Mouse (Mus musculus) gastrocnemius, postnatal 14 days (tissue): Measurements from ENCODE around the gene Mgarp. TPM values are rescaled to one million over a fixed set of nuclear protein-coding genes. Genes with fewer than 3 reads are reported as not detected.
A peak's percentile ranks its signal among the peaks of the same experiment; 100 is the strongest.
"Not testable (repeated sequence)": the region's sequence is repeated elsewhere in the genome, so short reads cannot be mapped to it uniquely, and the experiment has no call there.

ENCODE experiments used
- DNase-seq: peaks from one replicate; pipeline ENCODE4 v3.0.0; 2021; ENCODE audit warnings: mixed read lengths
- intact Hi-C: fragments of 180-260 bp; cut with DNase I; formaldehyde crosslinking; loops from one replicate; pipeline ENCODE4 v1.15.1; 2025; ENCODE audit warnings: low total_unique reads
- total RNA-seq, 2 experiments: library from RNA; stranded (reverse); gene quantifications; 2 replicates each; pipeline ENCODE4 v1.2.3; 2021

Mgarp gene
- total RNA-seq, 2 experiments from 2014 or later, result 0.24 to 0.29 TPM

DNA sequence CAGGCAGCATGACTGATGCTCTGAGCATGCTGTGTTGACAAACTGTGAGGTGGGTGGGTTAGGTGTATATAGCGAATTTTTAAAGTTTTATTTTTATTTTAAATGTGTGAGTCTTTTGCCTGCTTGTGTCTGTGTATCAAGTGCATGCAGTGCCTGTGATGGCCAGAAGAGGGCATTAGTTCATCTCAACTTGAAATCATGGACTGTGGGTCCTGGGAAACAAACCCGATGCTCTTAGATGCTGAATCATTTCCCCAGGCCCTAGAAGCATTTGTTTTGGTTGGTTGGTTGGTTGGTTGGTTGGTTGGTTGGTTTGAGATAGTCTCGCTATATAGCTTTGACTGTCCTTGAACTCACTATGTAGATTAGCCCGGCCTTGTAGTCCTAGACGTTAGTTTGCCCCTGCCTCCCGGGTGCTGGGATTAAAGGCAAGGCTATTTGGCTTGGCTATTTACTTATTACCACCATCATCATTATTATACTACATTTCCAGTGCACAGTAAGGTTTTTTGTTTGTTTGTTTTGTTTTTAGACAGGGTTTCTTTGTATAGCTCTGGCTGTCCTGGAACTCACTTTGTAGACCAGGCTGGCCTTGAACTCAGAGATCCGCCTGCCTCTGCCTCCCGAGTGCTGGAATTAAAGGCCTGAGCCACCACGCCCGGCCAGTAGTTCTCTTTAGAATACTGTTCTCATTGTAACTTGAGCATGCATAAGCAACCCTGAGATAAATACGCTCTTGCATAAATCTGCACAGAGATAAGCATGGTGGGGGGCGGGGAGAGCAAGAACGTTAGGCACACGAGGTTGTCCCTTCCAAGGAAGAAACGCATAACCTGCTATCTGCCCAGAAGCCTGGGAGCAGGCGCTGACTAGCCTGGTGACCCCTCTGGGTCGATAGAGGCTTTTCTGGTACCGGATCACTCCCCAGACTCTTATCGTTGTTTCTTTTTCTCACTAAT is 21.0 kb downstream of the Mgarp start:
- intact Hi-C loops, result no loop called here
- peak; percentile 39 for DNase-seq

DNA sequence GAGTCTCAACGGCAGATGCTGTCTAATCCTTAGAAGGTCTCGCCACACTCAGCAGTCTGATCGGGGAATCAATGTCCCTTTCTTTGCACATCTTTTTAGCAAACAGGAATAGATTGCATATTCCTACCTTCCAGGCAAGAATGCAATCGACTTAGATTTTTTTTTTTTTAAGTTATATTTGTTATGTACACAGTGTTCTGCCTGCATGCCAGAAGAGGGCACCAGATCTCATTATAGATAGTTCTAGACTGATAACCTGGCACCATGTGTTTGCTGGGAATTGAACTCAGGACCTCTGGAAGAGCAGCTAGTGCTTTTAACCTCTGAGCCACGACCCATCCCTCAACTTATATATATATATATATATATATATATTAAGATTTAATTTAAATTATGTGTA is 23.0 kb downstream of the Mgarp start:
- no peak for DNase-seq
- intact Hi-C loops, result no loop called here

DNA sequence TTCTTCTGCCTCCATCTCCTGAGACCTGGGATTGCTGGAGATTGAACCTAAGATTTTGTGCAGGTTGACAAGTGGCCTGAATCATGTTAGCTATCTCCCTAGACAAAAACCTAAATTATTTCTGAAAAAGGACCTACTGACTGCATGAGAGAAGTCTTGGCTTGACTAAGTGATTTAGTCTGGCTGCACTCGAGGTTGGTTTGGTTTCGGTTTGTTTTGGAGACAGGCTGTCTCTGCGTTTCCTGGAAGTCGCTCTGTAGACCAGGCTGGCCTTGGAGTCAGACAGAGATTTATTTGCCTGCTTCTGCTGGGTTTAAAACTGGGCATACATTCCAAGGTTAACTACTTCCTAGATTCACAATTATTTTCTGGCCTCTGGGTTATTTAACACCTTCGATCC is 23.7 kb downstream of the Mgarp start:
- no peak for DNase-seq
- intact Hi-C loops, result no loop called here

DNA sequence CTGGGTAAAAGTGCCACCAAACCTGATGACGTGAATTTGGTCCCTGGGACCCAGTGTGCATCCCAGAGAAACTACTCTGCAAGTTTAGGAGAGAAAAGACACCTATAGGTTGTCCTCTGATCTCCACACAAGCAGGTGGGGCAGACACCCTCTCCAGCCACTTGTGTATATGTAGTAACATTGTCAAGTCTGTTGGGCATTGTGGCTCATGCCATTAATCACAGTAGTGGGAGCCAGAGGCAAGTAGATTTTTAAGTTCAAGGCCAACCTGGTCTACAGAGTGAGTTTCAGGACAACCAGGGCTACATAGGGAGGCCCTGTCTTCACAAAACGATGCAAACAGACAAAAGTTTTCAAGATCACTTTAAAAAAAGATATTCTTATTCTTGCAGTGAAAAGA is 24.7 kb downstream of the Mgarp start:
- intact Hi-C loops, result no loop called here
- DNase-seq, result no peak

- no peak for DNase-seq
- intact Hi-C loops, result no loop called here
These were observed 28.5 kb downstream of the Mgarp start for GRCm38 (mm10) chr3:51368011-51368410.

DNA sequence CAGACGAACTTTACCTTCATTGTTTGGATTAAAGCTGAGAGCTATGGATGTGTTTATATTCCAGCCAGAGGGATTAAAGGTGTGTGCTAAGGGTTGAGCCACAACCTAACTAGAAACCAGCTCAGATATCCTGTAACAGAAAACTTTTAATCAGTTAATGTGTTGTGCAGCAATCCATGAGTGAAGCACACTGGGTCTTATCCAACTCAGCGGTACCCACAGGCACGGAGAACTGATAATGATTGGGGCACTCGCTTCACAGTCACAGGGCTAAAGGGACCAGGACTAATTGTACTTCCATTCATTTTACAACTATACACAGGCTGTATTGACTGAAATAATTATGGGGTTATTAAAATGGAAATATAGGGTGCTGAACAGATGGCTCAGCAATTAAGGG is 29.6 kb downstream of the Mgarp start:
- no peak for DNase-seq
- intact Hi-C loops, result loop anchor here (1.0 kb wide), 1 partner anchor 195 kb away; no protein-coding TSS in a partner anchor

GRCm38 (mm10) chr3:51365517-51365882 is 31.0 kb downstream of the Mgarp start:
- intact Hi-C loops, result no loop called here
- no peak for DNase-seq

DNA sequence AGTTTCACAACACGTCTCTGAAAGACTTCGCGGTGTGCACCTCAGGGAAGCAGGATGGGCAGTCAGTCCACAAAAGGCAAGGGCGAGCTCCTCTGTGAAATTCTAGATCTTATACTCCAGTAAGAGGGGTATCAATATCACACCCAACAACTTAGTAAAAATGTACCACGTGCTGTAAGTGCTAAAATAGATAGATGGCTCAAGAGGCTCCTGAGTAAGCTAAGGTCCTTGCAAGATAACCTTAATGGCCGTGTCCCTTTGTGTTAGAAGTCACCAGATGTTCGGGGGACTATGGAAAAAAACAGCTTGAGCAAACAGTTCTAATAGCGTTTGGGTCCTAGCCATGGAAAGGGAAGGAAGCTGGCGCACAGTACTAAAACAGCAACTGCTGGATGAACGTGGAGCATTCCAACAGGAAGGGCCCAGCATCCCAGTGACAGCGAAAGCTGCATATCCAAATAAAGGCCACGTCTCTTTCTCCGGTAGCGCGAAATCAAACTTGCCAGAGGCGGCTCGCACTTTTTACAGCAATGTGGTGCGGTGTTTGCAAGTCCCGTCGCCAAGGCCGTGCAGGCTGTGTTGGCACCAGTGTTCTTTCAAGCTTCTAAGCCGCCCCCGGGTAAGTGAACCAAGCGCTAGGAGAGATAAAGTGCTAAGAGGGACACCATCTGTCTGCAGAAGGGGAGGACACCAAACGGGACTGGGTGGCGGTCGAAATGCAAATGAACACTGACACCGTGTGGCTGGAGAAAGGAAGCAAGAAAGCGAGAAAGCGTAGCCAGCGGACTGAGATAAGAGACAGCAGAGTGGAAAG is 31.6 kb downstream of the Mgarp start:
- peak; percentile 70 for DNase-seq
- intact Hi-C loops, result no loop called here

DNA sequence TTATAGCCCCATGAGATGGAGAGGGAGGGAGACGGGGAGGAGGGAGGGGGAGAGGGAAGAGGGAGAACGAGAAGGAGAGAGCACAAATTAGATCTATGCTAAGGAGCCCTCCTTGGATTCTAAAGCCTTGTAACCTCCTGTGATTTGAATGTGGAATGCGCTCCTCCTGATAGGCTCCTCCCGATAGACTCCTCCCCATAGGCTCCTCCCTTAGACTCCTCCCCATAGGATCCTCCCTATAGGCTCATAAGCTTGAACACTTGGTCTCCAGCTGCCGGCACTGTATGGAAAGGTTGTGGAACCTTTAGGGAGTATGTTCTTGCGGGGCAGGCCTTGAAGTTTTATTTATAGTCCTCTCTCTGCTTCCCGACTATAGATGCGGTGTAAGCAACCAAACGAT is 35.5 kb downstream of the Mgarp start:
- intact Hi-C loops, result no loop called here

DNA sequence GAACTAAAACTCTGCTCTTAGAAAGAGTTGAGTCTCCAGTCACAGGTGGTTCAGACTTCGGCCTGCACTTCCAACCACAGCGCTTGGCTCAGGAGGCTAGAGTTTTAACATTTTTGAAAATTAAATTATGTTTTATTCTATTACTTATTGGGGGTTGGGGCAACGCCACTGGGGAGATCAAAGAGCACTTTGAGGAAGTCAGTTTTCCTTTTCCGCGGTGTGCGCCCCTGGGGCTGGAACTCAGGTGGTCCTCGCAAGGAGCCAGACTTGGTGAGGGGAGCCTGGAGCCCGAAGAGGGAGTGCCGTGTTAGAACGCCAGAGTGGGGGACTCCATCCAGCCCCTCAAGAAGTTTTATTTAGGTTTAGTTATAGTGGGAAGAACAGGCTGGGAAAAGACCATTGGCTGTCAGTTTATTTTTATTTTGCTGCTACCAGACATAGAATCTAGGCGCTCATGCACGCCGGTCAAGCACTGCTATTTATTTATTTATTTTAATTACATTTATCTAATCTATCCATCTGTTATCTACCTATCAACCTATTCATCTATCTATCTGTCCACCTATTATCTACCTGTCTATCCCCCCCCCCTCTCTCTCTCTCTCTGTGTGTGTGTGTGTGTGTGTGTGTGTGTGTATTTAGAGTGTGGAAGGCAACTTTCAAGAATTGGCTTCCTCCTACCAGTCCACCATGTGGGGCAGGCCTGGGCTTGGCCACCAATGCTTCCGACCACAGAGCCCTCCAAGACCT is 36.8 kb downstream of the Mgarp start:
- DNase-seq, result no peak
- intact Hi-C loops, result no loop called here

More for the DNA sequence above, 35.5 kb downstream of the Mgarp start:
- DNase-seq, result no peak

GRCm38 (mm10) chr3:51358660-51359557 is 37.6 kb downstream of the Mgarp start:
- intact Hi-C loops, result no loop called here
- peak; percentile 46 for DNase-seq

GRCm38 (mm10) chr3:51358181-51358580 is 38.4 kb downstream of the Mgarp start:
- intact Hi-C loops, result no loop called here
- DNase-seq, result peak; percentile 36

GRCm38 (mm10) chr3:51357624-51358023 is 38.9 kb downstream of the Mgarp start:
- intact Hi-C loops, result no loop called here
- no peak for DNase-seq

DNA sequence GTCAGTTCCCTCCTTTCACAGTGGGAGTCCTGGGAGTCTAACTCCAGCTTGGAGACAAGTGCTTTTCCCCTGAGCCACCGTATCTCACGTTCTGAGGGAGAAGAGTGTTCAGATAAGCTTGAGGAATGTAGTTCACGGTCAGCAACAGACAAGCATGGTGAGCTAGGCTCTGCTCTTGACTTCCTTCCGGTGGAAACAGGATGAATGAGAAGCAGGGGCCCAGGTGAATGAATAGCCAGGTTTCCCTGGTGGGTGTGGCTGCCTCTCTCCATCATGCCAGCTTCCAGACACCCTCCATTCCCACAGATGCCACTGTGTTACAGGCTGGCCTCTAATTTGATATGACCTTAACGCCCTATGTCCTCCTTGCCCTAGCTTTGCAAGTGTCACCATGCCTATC is 39.5 kb downstream of the Mgarp start:
- intact Hi-C loops, result no loop called here
- DNase-seq, result no peak

GRCm38 (mm10) chr3:51354956-51355355 is 41.6 kb downstream of the Mgarp start:
- intact Hi-C loops, result loop anchor here (5.0 kb wide), 2 partner anchors 68 to 118 kb away; no protein-coding TSS in a partner anchor
- DNase-seq, result not testable (repeated sequence)

GRCm38 (mm10) chr3:51354034-51354427 is 42.5 kb downstream of the Mgarp start:
- DNase-seq, result no peak
- intact Hi-C loops, result loop anchor here (5.0 kb wide), 2 partner anchors 67 to 117 kb away; no protein-coding TSS in a partner anchor

DNA sequence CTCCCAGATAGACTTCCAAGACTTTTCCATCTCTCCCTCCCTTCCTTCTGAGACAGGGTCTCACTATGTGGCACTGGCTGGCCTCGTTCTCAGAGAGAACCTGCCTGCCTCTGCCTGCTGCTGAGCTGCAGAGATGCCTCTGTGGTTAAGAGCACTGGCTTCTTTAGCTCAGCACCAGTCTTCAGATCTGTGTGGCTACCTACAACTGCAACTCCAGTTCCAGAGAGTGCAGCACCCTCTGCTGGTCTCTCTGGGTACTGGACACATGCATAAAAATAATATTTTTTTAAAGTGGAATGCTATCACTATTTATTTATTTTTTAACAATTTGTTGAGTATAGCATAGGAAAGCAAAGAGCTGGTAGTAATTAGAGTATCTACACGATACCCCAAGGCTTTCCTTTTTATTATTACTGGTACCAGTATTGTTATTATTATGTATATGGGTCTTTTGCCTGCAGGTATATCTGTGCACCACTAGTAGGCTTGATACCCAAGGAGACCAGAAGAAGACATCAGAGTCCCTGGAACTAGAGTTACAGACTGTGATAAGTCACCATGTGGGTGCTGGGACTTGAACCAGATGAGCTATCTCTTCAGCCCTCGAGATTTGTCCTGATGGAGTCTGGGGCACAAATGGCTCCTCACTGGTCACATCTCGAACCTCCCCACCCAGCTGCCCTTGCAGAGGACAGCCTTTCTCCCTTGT is 43.1 kb downstream of the Mgarp start:
- DNase-seq, result peak; percentile 40
- intact Hi-C loops, result loop anchor here (5.0 kb wide), 2 partner anchors 66 to 116 kb away; no protein-coding TSS in a partner anchor

DNA sequence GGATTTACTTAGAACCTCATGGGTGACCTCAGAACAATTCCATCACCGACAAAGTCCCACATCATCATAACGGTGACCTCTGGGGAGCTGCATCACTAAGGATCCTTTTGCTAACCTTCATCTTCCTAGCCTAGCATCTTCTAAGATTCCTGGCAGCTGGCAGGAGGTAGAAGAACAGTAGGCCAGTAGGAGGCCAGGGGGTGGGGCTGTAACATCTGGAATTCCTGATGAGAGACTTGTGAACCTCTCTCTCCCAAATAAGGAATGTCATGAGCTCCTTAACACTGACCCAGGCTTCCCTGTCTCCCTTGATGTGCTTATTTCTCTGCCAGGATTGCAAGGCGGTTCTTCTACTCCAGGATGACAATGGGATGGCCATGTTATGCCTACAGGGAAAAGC is 45.7 kb downstream of the Mgarp start:
- no peak for DNase-seq
- intact Hi-C loops, result loop anchor here (5.0 kb wide), 2 partner anchors 64 to 114 kb away; no protein-coding TSS in a partner anchor
